18 mouse cellular contexts compared by ENCODE assay signal in genomic region chr15:62421073-62421851, GRCm38 (mm10).
DNase-seq lines count a peak whose midpoint lies in the region; ATAC-seq and TF ChIP-seq lines count a peak whose summit lies in the region.
"Had no signal": no experiment of that assay in that cellular context is flagged by ENCODE, and none has a peak within 500 bp of the region (broad histone marks: within the 10 kb centered on the region; RNA-seq: fewer than 3 reads in every experiment).

No protein-coding gene starts in this region.

- TF ChIP-seq POLR2A in heart, adult 2 months (IDR thresholded peaks at IDR 0.05; ENCODE audit: insufficient read depth, low read depth, low read length), result no peak

- DNase-seq in hindbrain, embryonic 14.5 days (ENCODE audit: low spot score), result no peak
- DNase-seq in hindbrain, embryonic 10.5 days (ENCODE audit: low spot score), result no peak
- DNase-seq in left cerebral cortex, postnatal 14 days (ENCODE audit: low spot score in 2 of 2), result peak; percentile 1 to 5
- no peak for DNase-seq in left cerebral cortex, adult 2 months (ENCODE audit: extremely low spot score in 1 of 2, low spot score in 2 of 2)
- peak; percentile 31 for DNase-seq in Muller cell, postnatal 12 days (ENCODE audit: inconsistent ontology term)
- DNase-seq in heart, adult 2 months, result no peak
- no peak for DNase-seq in lung, postnatal 10 days
- DNase-seq: adrenal gland, postnatal 10 days; cerebellum, adult 2 months; heart, adult 18-20 months; kidney, adult 2 months; kidney, postnatal 14 days had no signal

- 73% methylated on average over 7 of the region's 7 CpGs for WGBS in hindbrain, embryonic 14.5 days
- 92% methylated on average over 7 of the region's 7 CpGs for WGBS in hindbrain, embryonic 10.5 days
- WGBS in forebrain, embryonic 12.5 days, result 66% methylated on average over 7 of the region's 7 CpGs
- WGBS in heart, adult 2 months, result 92% methylated on average over 7 of the region's 7 CpGs

- H3K27ac ChIP-seq in hindbrain, embryonic 14.5 days, result no peak overlapping the region
- H3K27ac ChIP-seq in hindbrain, embryonic 10.5 days, result no peak overlapping the region
- H3K27ac ChIP-seq in left cerebral cortex, adult 2 months, result no peak overlapping the region
- H3K27ac ChIP-seq in forebrain, embryonic 12.5 days, result no peak overlapping the region
- H3K27ac ChIP-seq in heart, adult 2 months, result no peak overlapping the region
- H3K27ac ChIP-seq: heart, embryonic 15.5 days; liver, embryonic 15.5 days; stomach, embryonic 15.5 days had no signal

- intact Hi-C loops in left cerebral cortex, postnatal 14 days (cut with DNase I), result no loop called here
- intact Hi-C loops in left cerebral cortex, adult 2 months (cut with DNase I), result no loop called here
- intact Hi-C loops in heart, adult 2 months (cut with DNase I), result no loop called here

- H3K4me3 ChIP-seq in hindbrain, embryonic 14.5 days (replicated peaks; ENCODE audit: low read length), result no peak overlapping the region
- H3K4me3 ChIP-seq in hindbrain, embryonic 10.5 days, result no peak overlapping the region
- H3K4me3 ChIP-seq in left cerebral cortex, adult 2 months, result no peak overlapping the region
- no peak overlapping the region for H3K4me3 ChIP-seq in forebrain, embryonic 12.5 days (replicated peaks)
- H3K4me3 ChIP-seq in heart, adult 2 months, result no peak overlapping the region
- H3K4me3 ChIP-seq: heart, embryonic 15.5 days; liver, embryonic 15.5 days; myocyte; stomach, embryonic 15.5 days had no signal

- H3K36me3 ChIP-seq in hindbrain, embryonic 14.5 days (replicated peaks; ENCODE audit: control insufficient read depth, insufficient read depth), result no peaks in the 10 kb centered on the region
- no peaks in the 10 kb centered on the region for H3K36me3 ChIP-seq in hindbrain, embryonic 10.5 days
- H3K36me3 ChIP-seq in forebrain, embryonic 12.5 days (replicated peaks), result no peaks in the 10 kb centered on the region
- no peaks in the 10 kb centered on the region for H3K36me3 ChIP-seq in heart, adult 2 months (ENCODE audit: control insufficient read depth, insufficient read depth, low read length)
- H3K36me3 ChIP-seq: heart, embryonic 15.5 days; liver, embryonic 15.5 days; stomach, embryonic 15.5 days had no signal

- no peak overlapping the region for H3K9ac ChIP-seq in hindbrain, embryonic 14.5 days
- no peak overlapping the region for H3K9ac ChIP-seq in forebrain, embryonic 12.5 days
- no peak overlapping the region for H3K9ac ChIP-seq in heart, adult 2 months (ENCODE audit: low read depth, low read length)
- H3K9ac ChIP-seq: heart, embryonic 15.5 days; liver, embryonic 15.5 days; stomach, embryonic 15.5 days had no signal

- H3K9me3 ChIP-seq in hindbrain, embryonic 14.5 days (ENCODE audit: control insufficient read depth, low read length), result no peaks in the 10 kb centered on the region
- no peaks in the 10 kb centered on the region for H3K9me3 ChIP-seq in hindbrain, embryonic 10.5 days
- H3K9me3 ChIP-seq in forebrain, embryonic 12.5 days, result no peaks in the 10 kb centered on the region
- H3K9me3 ChIP-seq: heart, embryonic 15.5 days; liver, embryonic 15.5 days; stomach, embryonic 15.5 days had no signal

- no peaks in the 10 kb centered on the region for H3K27me3 ChIP-seq in hindbrain, embryonic 14.5 days (ENCODE audit: control insufficient read depth, insufficient read depth, low read length)
- H3K27me3 ChIP-seq in hindbrain, embryonic 10.5 days (ENCODE audit: insufficient read depth, poor library complexity, severe bottlenecking), result no peaks in the 10 kb centered on the region
- no peaks in the 10 kb centered on the region for H3K27me3 ChIP-seq in forebrain, embryonic 12.5 days
- no peaks in the 10 kb centered on the region for H3K27me3 ChIP-seq in heart, adult 2 months (ENCODE audit: control insufficient read depth, insufficient read depth, low read length)
- H3K27me3 ChIP-seq: heart, embryonic 15.5 days; liver, embryonic 15.5 days; stomach, embryonic 15.5 days had no signal

- H3K4me1 ChIP-seq in hindbrain, embryonic 14.5 days (replicated peaks; ENCODE audit: control insufficient read depth, insufficient read depth, low read length), result no peaks in the 10 kb centered on the region
- no peaks in the 10 kb centered on the region for H3K4me1 ChIP-seq in hindbrain, embryonic 10.5 days (replicated peaks)
- H3K4me1 ChIP-seq in forebrain, embryonic 12.5 days, result no peaks in the 10 kb centered on the region; the same call in 1 of the 2 replicates
- H3K4me1 ChIP-seq in heart, adult 2 months (ENCODE audit: control insufficient read depth, insufficient read depth, low read length), result no peaks in the 10 kb centered on the region; the same call in 1 of the 2 replicates
- H3K4me1 ChIP-seq: heart, embryonic 15.5 days; liver, embryonic 15.5 days; stomach, embryonic 15.5 days had no signal

- H3K79me2 ChIP-seq in heart, adult 2 months (replicated peaks; ENCODE audit: control insufficient read depth, insufficient read depth, low read length), result no peaks in the 10 kb centered on the region

- peak; percentile 55; the same call in 1 of the 2 replicates for ATAC-seq in hindbrain, embryonic 14.5 days (ENCODE audit: low FRiP score)
- ATAC-seq in forebrain, embryonic 12.5 days (ENCODE audit: low FRiP score), result peak; percentile 64; the same call in 1 of the 2 replicates
- ATAC-seq: lung, postnatal 0 days had no signal

- no peak overlapping the region for H3K4me2 ChIP-seq in hindbrain, embryonic 14.5 days (replicated peaks)
- no peak overlapping the region for H3K4me2 ChIP-seq in forebrain, embryonic 12.5 days
- H3K4me2 ChIP-seq: heart, embryonic 15.5 days; liver, embryonic 15.5 days; stomach, embryonic 15.5 days had no signal

- TF ChIP-seq EP300 in heart, adult 2 months (IDR thresholded peaks at IDR 0.05; ENCODE audit: insufficient read depth, low read depth, low read length), result no peak

- TF ChIP-seq CTCF in left cerebral cortex, adult 2 months (IDR thresholded peaks at IDR 0.05), result no peak
- TF ChIP-seq CTCF in heart, adult 2 months (IDR thresholded peaks at IDR 0.05), result no peak

Comparison
In these comparisons a context has a peak if more than half of its experiments do, and no peak if none do; other contexts are left out.
1. DNase-seq: peak in left cerebral cortex, postnatal 14 days (2 of 2) and Muller cell, postnatal 12 days (single experiment); none in hindbrain, embryonic 14.5 days (single experiment), hindbrain, embryonic 10.5 days (single experiment), left cerebral cortex, adult 2 months (0 of 2), heart, adult 2 months (0 of 2) and lung, postnatal 10 days (single experiment).